ENCODE assay signal across 10 mouse cellular contexts in the genomic region with DNA sequence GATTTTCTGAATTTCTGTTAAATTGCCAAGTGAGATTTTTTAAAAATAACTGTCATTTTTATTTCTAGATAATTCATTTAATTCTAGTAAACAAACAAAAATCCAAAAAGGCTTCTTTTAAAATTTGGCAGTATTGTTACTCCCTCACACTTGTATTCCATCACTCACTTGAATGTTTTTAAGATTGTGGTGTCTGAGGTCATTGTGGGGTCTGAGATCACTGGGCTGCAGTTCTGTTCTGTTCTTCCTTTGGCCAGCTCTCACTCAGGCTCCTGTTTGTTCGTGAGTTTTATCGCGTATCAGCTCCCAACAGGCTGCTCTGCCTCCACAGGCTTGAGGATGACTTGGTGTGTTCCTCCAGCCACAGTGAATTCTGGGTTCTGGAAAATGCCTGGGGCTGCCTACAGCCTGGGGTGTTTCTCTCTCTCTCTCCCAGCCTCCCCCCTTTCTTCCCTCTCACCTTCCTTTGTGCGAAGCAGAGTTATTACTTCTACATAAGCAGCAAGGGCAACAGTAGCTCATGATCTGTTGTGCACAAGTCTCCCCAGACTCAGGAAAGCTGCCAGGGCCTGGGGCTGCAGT. TPM values are rescaled to one million over a fixed set of nuclear protein-coding genes. Genes with fewer than 3 reads are reported as not detected.
DNase-seq lines count a peak whose midpoint lies in the region; ATAC-seq and TF ChIP-seq lines count a peak whose summit lies in the region.
"Had no signal": no experiment of that assay in that cellular context is flagged by ENCODE, and none has a peak within 500 bp of the region (broad histone marks: within the 10 kb centered on the region; RNA-seq: fewer than 3 reads in every experiment).

No protein-coding gene starts in this region.

- peaks cover 25% of the 10 kb centered on the region for H3K4me1 ChIP-seq in hindbrain, embryonic 10.5 days (replicated peaks)
- no peaks in the 10 kb centered on the region for H3K4me1 ChIP-seq in hindbrain, embryonic 11.5 days (replicated peaks; ENCODE audit: control insufficient read depth, insufficient read depth, low read length)
- H3K4me1 ChIP-seq in hindbrain, embryonic 12.5 days = peaks cover 12% of the 10 kb centered on the region

- H3K4me2 ChIP-seq in hindbrain, embryonic 11.5 days (replicated peaks; ENCODE audit: low read depth, low read length) = no peak overlapping the region
- H3K4me2 ChIP-seq in hindbrain, embryonic 12.5 days (replicated peaks) = no peak overlapping the region
- H3K4me2 ChIP-seq: embryonic facial prominence, embryonic 15.5 days; limb, embryonic 13.5 days had no signal

- H3K36me3 ChIP-seq in hindbrain, embryonic 10.5 days = no peaks in the 10 kb centered on the region
- no peaks in the 10 kb centered on the region for H3K36me3 ChIP-seq in hindbrain, embryonic 11.5 days (ENCODE audit: control insufficient read depth, insufficient read depth, low read length)
- H3K36me3 ChIP-seq in hindbrain, embryonic 12.5 days = no peaks in the 10 kb centered on the region
- H3K36me3 ChIP-seq: embryonic facial prominence, embryonic 15.5 days; limb, embryonic 13.5 days had no signal

- no peak overlapping the region for H3K4me3 ChIP-seq in hindbrain, embryonic 10.5 days
- no peak overlapping the region for H3K4me3 ChIP-seq in hindbrain, embryonic 11.5 days (ENCODE audit: low read depth, low read length)
- no peak overlapping the region for H3K4me3 ChIP-seq in hindbrain, embryonic 12.5 days
- no peak overlapping the region for H3K4me3 ChIP-seq in layer of hippocampus, adult 2 months
- H3K4me3 ChIP-seq in gastrocnemius, adult 2 months = no peak overlapping the region
- H3K4me3 ChIP-seq: embryonic facial prominence, embryonic 15.5 days; limb, embryonic 13.5 days had no signal

- H3K9me3 ChIP-seq in hindbrain, embryonic 10.5 days = 0 out of 2 replicates have a peak, but pooled peaks cover 2% of the 10 kb centered on the region
- H3K9me3 ChIP-seq in hindbrain, embryonic 11.5 days (ENCODE audit: control insufficient read depth, low read length) = no peaks in the 10 kb centered on the region
- no peaks in the 10 kb centered on the region for H3K9me3 ChIP-seq in hindbrain, embryonic 12.5 days (replicated peaks)
- H3K9me3 ChIP-seq: embryonic facial prominence, embryonic 15.5 days; limb, embryonic 13.5 days had no signal

- DNase-seq in hindbrain, embryonic 10.5 days (ENCODE audit: low spot score) = no peak
- no peak for DNase-seq in hindbrain, embryonic 11.5 days (ENCODE audit: low spot score)
- peak; percentile 49 for DNase-seq in c-Kit-positive CD71-positive TER-119-positive erythroid progenitor cells, embryonic 14.5 days (ENCODE audit: low spot score)
- DNase-seq in embryo, embryonic 10 days (ENCODE audit: low spot score) = no peak
- no peak for DNase-seq in layer of hippocampus, adult 2 months (ENCODE audit: low spot score in 2 of 2)
- DNase-seq in gastrocnemius, adult 2 months = no peak

- 63% methylated on average over 4 of the region's 4 CpGs for WGBS in hindbrain, embryonic 10.5 days
- 56% methylated on average over 4 of the region's 4 CpGs for WGBS in hindbrain, embryonic 11.5 days
- 70% methylated on average over 4 of the region's 4 CpGs for WGBS in hindbrain, embryonic 12.5 days

- TF ChIP-seq CTCF in layer of hippocampus, adult 2 months (conservative IDR thresholded peaks at IDR 0.05) = no peak
- no peak for TF ChIP-seq CTCF in gastrocnemius, adult 2 months (IDR thresholded peaks at IDR 0.05)

- H3K27ac ChIP-seq in hindbrain, embryonic 10.5 days = peak overlapping the region; percentile 81
- no peak overlapping the region for H3K27ac ChIP-seq in hindbrain, embryonic 11.5 days (ENCODE audit: low read depth, low read length)
- H3K27ac ChIP-seq in hindbrain, embryonic 12.5 days = peak overlapping the region; percentile 18; the same call in 1 of the 2 replicates
- no peak overlapping the region for H3K27ac ChIP-seq in layer of hippocampus, adult 2 months
- no peak overlapping the region for H3K27ac ChIP-seq in gastrocnemius, adult 2 months
- H3K27ac ChIP-seq: embryonic facial prominence, embryonic 15.5 days; limb, embryonic 13.5 days had no signal

- H3K27me3 ChIP-seq in hindbrain, embryonic 10.5 days (ENCODE audit: insufficient read depth, poor library complexity, severe bottlenecking) = 0 out of 2 replicates have a peak, but pooled peaks cover 3% of the 10 kb centered on the region
- H3K27me3 ChIP-seq in hindbrain, embryonic 11.5 days (ENCODE audit: control insufficient read depth, insufficient read depth, low read length) = no peaks in the 10 kb centered on the region
- no peaks in the 10 kb centered on the region for H3K27me3 ChIP-seq in hindbrain, embryonic 12.5 days
- H3K27me3 ChIP-seq: embryonic facial prominence, embryonic 15.5 days; limb, embryonic 13.5 days had no signal

- ATAC-seq in hindbrain, embryonic 11.5 days (ENCODE audit: low FRiP score) = no peak
- ATAC-seq in hindbrain, embryonic 12.5 days (ENCODE audit: low FRiP score) = no peak
- ATAC-seq in megakaryocyte progenitor cell, adult 5-6 weeks (replicated peaks; ENCODE audit: poor library complexity) = peak; percentile 14; the same call in 1 of the 2 replicates

- intact Hi-C loops in gastrocnemius, adult 2 months (cut with DNase I) = no loop called here

- H3K9ac ChIP-seq in hindbrain, embryonic 11.5 days (ENCODE audit: low read depth, low read length) = no peak overlapping the region
- no peak overlapping the region for H3K9ac ChIP-seq in hindbrain, embryonic 12.5 days
- H3K9ac ChIP-seq: embryonic facial prominence, embryonic 15.5 days; limb, embryonic 13.5 days had no signal

RNA-seq across cellular contexts. Expression of gene Eipr1, which starts 58.2 kb away (rescaled TPM):
- polyA plus RNA-seq in hindbrain, embryonic 10.5 days (2016; fragmentation: Nextera tagmentation; extraction: Ambion mirVana) = 44.2 and 55.2 TPM in 2 replicates
- 50.0 and 50.1 TPM in 2 replicates for polyA plus RNA-seq in hindbrain, embryonic 11.5 days (2014; fragmentation: Nextera tagmentation; extraction: Ambion mirVana)
- 48.9 and 49.6 TPM in 2 replicates for polyA plus RNA-seq in hindbrain, embryonic 12.5 days (2016; fragmentation: Nextera tagmentation; extraction: Ambion mirVana)
- 21.6 and 25.1 TPM in 2 replicates for total RNA-seq in megakaryocyte progenitor cell, adult 5-6 weeks (2015)
- total RNA-seq in megakaryocyte progenitor cell, adult 5-6 weeks (2017) = 26.6 and 26.9 TPM in 2 replicates
- total RNA-seq in layer of hippocampus, adult 2 months (2021) = 10 to 100 TPM; 51.7 to 53.0 TPM
- total RNA-seq in gastrocnemius, adult 2 months (2021) = 1 to 10 TPM; 6.5 to 7.2 TPM

RNA-seq across cellular contexts. Expression of gene Trappc12, which starts 59.6 kb away (rescaled TPM):
- polyA plus RNA-seq in hindbrain, embryonic 10.5 days (2016; fragmentation: Nextera tagmentation; extraction: Ambion mirVana) = 35.3 and 38.1 TPM in 2 replicates
- polyA plus RNA-seq in hindbrain, embryonic 11.5 days (2014; fragmentation: Nextera tagmentation; extraction: Ambion mirVana) = 36.6 and 38.4 TPM in 2 replicates
- polyA plus RNA-seq in hindbrain, embryonic 12.5 days (2016; fragmentation: Nextera tagmentation; extraction: Ambion mirVana) = 42.1 and 43.2 TPM in 2 replicates
- 28.1 and 34.0 TPM in 2 replicates for total RNA-seq in megakaryocyte progenitor cell, adult 5-6 weeks (2015)
- 41.1 and 47.3 TPM in 2 replicates for total RNA-seq in megakaryocyte progenitor cell, adult 5-6 weeks (2017)
- 10 to 100 TPM; 58.6 to 59.7 TPM for total RNA-seq in layer of hippocampus, adult 2 months (2021)
- total RNA-seq in gastrocnemius, adult 2 months (2021) = 10 to 100 TPM; 18.2 to 22.5 TPM

Comparison
In these comparisons a context has a peak if more than half of its experiments do, and no peak if none do; other contexts are left out.
1. H3K27ac ChIP-seq: peak in hindbrain, embryonic 10.5 days (single experiment) and hindbrain, embryonic 12.5 days (single experiment); none in hindbrain, embryonic 11.5 days (single experiment), layer of hippocampus, adult 2 months (single experiment) and gastrocnemius, adult 2 months (single experiment).